Mouse (Mus musculus) kidney, adult 2 months (tissue): ENCODE measurements around the gene Bsn. TPM values are rescaled to one million over a fixed set of nuclear protein-coding genes. Genes with fewer than 3 reads are reported as not detected.

Experiments
- DNase-seq: peaks from one replicate; pipeline ENCODE4 v3.0.0; 2021
- H3K27ac ChIP-seq: fragments of 200-500 bp; 2 replicates; pipeline ENCODE4 v1.5.1; 2012; ENCODE audit warnings: low read depth, low read length, control low read depth, inconsistent platforms; ENCODE audit not compliant: insufficient read depth
- H3K27me3 ChIP-seq: fragments of 200-500 bp; replicated peaks from 2 replicates; pipeline ENCODE4 v1.6.1; 2012; ENCODE audit warnings: mild to moderate bottlenecking, moderate library complexity, low read length, inconsistent platforms; ENCODE audit not compliant: control insufficient read depth, insufficient read depth
- H3K36me3 ChIP-seq: fragments of 200-500 bp; 2 replicates; pipeline ENCODE4 v1.6.1; 2012; ENCODE audit warnings: mild to moderate bottlenecking, moderate library complexity, low read length, inconsistent platforms; ENCODE audit not compliant: control insufficient read depth, insufficient read depth
- H3K4me1 ChIP-seq: fragments of 200-500 bp; 2 replicates; pipeline ENCODE4 v1.6.1; 2011; ENCODE audit warnings: low read length; ENCODE audit not compliant: control insufficient read depth, insufficient read depth
- H3K4me3 ChIP-seq: fragments of 200-500 bp; 2 replicates; pipeline ENCODE4 v1.5.1; 2011; ENCODE audit warnings: mild to moderate bottlenecking, low read depth, low read length, control low read depth; ENCODE audit not compliant: insufficient read depth
- CTCF ChIP-seq: fragments of 200-500 bp; conservative IDR thresholded peaks from 2 replicates; pipeline ENCODE4 v1.5.1; 2011; ENCODE audit warnings: low read depth, mild to moderate bottlenecking, control low read depth, low read length, moderate library complexity, mixed read lengths; ENCODE audit not compliant: insufficient read depth, insufficient read length
- POLR2A ChIP-seq: fragments of 200-500 bp; IDR thresholded peaks from one replicate; pipeline ENCODE4 v1.6.1; 2011; ENCODE audit warnings: low read depth, low read length, control low read depth
- WGBS: fragments of 180-500 bp; shearing (Covaris S2); methylation state at CpG from one replicate; pipeline ENCODE4 v1.1.7; 2018; 5-methylcytosine and 5-hydroxymethylcytosine counted together
- polyA plus RNA-seq: library from polyadenylated mRNA; depleted of rRNA; stranded (reverse); fragments of >200 nt; gene quantifications from 2 replicates; pipeline ENCODE4 v1.2.3, GENCODE M21; 2012

Gene Bsn
- polyA plus RNA-seq, 1 experiment: 0.17 TPM

DNA sequence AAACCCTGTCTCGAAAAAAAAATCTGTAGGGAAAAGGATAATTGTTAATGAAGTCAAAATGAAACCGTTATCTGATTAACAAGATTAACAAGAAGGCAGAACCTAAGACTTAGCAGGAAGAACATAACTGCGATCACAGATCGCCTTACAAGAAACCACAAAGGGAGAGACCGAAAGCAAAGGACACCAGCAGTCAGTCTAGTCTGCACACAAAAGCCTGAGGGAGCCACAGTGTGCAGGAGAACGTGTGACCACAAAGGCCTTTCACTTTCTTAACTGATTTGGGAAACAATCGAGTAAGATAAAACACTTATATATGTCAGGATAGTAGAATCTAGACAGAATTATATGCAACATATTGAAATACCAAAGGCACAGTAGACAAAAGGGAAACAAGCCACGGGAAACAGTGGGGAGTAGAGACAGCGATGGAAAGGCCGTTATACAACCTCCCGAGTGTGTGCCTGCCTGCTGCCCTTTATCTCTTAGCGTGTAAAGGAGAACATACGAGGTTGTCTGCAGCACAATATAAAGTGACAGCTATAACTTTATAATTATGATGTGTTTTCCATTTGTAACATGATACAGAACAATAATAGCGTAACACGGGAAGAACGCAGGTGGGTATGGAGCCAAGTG lies 26.4 kb downstream of the Bsn start:
- 85% methylated on average over 16 of the region's 16 CpGs for WGBS
- Histone ChIP-seq H3K27ac (no peak overlapping the region), H3K27me3 (no peaks in the 10 kb centered on the region), H3K36me3 (no peaks in the 10 kb centered on the region), H3K4me1 (no peaks in the 10 kb centered on the region), H3K4me3 (no peak overlapping the region)
- no peak for DNase-seq
- TF ChIP-seq CTCF: no peak
- no peak for TF ChIP-seq POLR2A

DNA sequence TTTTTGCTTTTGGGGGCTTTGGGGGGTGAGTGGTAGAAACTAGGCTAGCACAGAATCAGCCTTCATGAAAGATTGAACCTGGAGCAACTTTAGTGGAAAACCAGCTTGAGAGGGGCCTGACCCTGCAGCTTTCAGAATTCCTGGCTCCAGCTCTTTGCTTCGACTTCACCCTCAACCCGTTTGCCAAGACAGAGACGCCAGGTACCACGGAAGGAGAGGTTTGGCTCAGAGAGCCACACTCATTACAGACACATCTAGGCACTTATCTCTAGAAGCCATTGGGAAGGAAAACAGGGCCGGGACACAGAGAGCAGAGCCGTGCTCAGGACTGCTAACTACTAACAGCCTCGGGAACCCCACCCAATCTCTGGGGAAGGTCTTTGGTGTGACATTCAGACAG lies 32.3 kb downstream of the Bsn start:
- DNase-seq: no peak
- 68% methylated on average over 7 of the region's 7 CpGs for WGBS
- H3K27ac ChIP-seq: no peak overlapping the region
- H3K4me3 ChIP-seq: no peak overlapping the region
- no peaks in the 10 kb centered on the region for H3K27me3 ChIP-seq
- TF ChIP-seq POLR2A (no peak), CTCF (no peak)
- no peaks in the 10 kb centered on the region for H3K36me3 ChIP-seq
- H3K4me1 ChIP-seq: no peaks in the 10 kb centered on the region

- Histone ChIP-seq H3K27me3 (no peaks in the 10 kb centered on the region), H3K4me1 (no peaks in the 10 kb centered on the region), H3K27ac (no peak overlapping the region), H3K36me3 (no peaks in the 10 kb centered on the region), H3K4me3 (no peak overlapping the region)
- WGBS: 88% methylated on average over 6 of the region's 6 CpGs
- TF ChIP-seq CTCF (no peak), POLR2A (no peak)
- no peak for DNase-seq
These were observed 32.7 kb downstream of the Bsn start for GRCm38 (mm10) chr9:108157451-108157850.

DNA sequence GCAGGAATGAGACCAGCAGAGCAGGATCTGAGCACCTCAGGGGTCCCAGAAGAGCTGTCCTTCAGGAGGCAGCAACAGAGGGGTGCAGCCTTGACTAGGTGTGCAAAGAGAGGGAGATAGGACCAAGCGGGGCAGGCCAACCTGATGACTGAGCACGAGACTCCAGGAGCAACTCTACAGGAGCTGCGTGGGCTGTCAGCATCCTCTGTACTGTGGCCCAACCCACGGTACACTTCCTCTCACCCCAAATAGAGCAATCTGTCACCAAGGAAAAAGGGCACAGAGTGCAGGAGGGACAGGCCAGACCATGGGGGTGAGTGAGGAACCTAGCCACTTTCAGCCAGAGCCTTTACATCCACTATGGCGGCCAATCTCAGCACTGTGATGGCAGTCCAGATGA lies 33.4 kb downstream of the Bsn start:
- Histone ChIP-seq H3K27ac (no peak overlapping the region), H3K36me3 (no peaks in the 10 kb centered on the region), H3K4me1 (no peaks in the 10 kb centered on the region), H3K27me3 (no peaks in the 10 kb centered on the region), H3K4me3 (no peak overlapping the region)
- TF ChIP-seq CTCF (no peak), POLR2A (no peak)
- 78% methylated on average over 5 of the region's 5 CpGs for WGBS
- DNase-seq: no peak

DNA sequence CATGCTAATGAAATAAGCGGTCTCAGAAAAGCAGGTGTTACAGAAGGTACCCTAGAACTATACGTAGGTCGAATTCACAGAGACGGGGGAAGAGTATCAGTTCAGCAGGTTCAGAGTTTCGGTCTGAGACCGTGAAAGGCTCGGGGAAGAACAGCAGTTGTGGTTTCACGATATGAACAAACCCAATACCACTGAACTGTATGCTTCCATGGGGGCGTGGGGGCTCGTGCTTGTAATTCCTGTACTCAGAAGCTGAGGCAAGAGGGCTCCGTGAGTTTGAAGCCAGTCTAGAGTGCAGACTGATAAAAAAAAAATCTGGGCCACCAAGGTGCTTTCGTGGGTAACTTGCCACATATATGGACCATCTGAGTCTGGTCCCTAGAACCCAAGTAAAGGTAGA lies 35.4 kb downstream of the Bsn start:
- DNase-seq: no peak
- TF ChIP-seq CTCF (no peak), POLR2A (no peak)
- 88% methylated on average over 12 of the region's 12 CpGs for WGBS
- Histone ChIP-seq H3K4me3 (no peak overlapping the region), H3K36me3 (no peaks in the 10 kb centered on the region), H3K27me3 (no peaks in the 10 kb centered on the region), H3K4me1 (no peaks in the 10 kb centered on the region), H3K27ac (no peak overlapping the region)

DNA sequence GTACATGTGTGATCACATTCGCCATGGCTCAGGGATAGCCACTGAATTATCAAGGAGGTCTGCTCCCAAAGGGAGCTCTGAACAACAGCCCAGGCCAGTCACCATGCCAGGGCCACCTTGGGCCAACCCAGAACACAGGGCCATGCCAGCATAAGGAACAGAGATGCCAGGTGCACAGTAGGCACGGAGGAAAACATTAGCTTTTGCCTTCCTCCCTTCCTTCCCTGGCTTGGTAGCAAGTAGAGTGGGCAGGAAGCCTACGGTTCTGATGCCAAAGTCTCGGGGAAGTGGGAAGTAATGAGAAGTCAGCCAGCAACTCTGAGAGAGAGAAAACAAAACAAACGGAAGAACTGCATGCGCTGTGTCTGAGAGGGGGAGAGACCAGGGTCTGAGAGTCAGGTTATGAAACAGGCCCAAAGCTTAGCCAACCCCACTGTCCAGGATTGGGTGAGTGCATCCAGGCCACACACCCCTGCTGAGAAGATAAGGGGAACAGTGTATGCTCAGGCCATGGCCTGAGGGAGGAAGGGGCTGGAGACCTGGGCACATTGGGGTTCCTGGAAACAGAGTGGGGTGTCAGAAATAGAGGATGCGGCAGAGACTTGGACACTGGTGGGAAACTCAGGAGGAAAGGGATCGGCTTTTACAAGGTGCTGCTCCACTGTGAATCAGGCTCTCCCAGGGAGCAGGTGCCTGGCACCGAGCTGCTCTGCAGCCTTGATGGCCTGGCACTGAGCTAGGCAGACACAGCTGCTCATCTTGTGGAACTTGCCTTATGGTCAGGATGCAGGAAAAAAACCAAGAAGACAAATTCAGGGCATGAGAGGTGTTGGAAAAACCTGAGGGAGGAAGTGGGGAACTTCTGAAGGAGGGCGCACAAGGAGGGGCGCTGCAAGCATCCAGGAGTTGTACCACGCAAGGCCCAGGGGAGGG lies 36.4 kb downstream of the Bsn start:
- Histone ChIP-seq H3K36me3 (no peaks in the 10 kb centered on the region), H3K4me3 (no peak overlapping the region), H3K27me3 (no peaks in the 10 kb centered on the region), H3K4me1 (no peaks in the 10 kb centered on the region), H3K27ac (no peak overlapping the region)
- WGBS: 77% methylated on average over 12 of the region's 12 CpGs
- TF ChIP-seq CTCF (no peak), POLR2A (no peak)
- DNase-seq: no peak

DNA sequence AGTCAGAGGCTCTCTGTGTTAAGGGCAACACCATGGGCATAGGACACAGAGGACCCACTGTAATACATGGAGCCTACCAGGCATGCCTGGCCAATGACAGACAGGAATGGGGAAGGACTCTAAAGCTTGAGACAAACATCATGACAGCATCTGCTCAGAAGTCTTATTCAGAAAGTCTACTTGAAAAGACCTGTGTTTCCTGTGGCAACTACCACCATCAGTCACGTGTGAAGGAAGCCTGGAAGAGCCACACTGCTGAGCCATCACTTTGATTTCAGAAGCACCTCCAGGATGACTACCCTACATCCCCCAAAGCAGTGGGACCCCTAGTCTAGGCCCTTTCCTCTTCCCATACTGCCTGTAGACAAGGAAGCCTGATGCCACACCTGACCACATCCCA lies 39.7 kb downstream of the Bsn start:
- Histone ChIP-seq H3K4me3 (no peak overlapping the region), H3K36me3 (no peaks in the 10 kb centered on the region), H3K4me1 (no peaks in the 10 kb centered on the region), H3K27ac (no peak overlapping the region), H3K27me3 (no peaks in the 10 kb centered on the region)
- WGBS: 68% methylated on average over 1 of the region's 1 CpGs
- no peak for DNase-seq
- TF ChIP-seq CTCF: no peak
- no peak for TF ChIP-seq POLR2A
